Mouse (Mus musculus) inflammation-experienced regulatory T-cells, adult 6 months (primary cell): Measurements from ENCODE around the gene Myt1l. TPM values are rescaled to one million over a fixed set of nuclear protein-coding genes. Genes with fewer than 3 reads are reported as not detected.

Source experiments
- ATAC-seq: one replicate; pipeline ENCODE4 v1.8.0; 2017
- polyA plus RNA-seq, 3 experiments: library from polyadenylated mRNA; unstranded; fragments of 100-300 nt; shearing (Covaris generic); gene quantifications; one replicate each; pipeline ENCODE4 v1.2.1; 2017

The Myt1l gene
- polyA plus RNA-seq, 3 experiments from 2014 or later = 0.42 TPM; not detected in 2

GRCm38 (mm10) chr12:29920298-29920697, 392.1 kb downstream of the Myt1l start:
- ATAC-seq = no peak

DNA sequence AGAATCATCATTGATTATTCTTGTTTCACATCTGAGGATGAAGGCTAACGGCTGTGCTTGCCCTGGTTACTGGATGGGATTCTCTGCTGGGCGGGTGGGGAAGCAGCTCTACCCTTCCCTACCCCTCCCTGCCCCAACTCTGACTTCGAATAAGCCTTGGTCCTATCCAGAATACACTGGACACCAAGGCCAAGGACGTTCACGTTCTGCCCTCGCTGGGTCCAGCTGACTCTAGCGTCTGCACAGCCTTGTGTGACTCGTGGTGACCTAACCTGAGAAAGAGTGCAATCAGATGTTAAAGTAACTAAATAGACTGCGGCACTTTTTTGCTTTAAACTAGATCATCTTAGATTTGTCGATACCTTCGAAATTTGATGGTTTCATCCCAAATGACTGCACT, 393.3 kb downstream of the Myt1l start:
- no peak for ATAC-seq

- no peak for ATAC-seq
Observed at GRCm38 (mm10) chr12:29926896-29927295, 398.7 kb downstream of the Myt1l start.

DNA sequence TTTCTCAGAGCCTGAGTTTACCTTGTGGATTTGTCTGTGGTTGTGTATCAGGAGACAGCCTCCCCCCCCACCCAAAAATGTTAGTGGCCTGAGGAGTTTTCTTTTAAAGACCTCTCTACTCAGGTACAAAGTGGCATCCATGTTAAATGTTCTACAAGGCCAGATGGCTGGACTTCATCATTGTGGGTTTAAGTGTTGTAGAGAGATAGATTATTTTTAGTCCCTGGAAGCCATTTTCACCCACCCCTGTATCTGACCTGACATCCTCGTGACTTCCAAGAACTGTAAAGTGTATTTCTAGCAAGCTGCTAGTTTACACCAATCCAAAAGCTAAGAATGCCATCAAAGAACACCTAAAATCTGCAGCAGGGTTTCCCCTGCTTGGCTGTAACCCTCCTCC, 402.4 kb downstream of the Myt1l start:
- no peak for ATAC-seq

DNA sequence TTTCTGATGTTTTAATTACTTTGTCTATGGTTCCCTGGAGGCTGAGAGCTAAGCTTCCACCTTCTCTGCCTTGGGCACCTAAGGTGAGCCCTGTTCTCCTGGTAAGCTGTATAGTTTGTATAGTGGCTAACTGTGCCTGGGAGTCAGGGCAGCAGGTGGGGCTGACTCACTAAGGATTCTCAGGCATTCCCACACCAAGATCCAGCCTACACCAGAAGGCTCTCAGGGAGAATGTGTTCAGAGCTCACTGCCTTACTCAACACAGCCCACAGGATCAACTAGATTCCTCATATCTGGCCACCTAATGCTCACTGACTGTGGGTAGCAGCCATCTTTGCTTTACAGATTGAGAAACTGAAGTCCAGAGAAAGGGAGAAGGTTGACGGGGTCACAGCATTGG, 404.8 kb downstream of the Myt1l start:
- ATAC-seq = no peak

GRCm38 (mm10) chr12:29933501-29933900, 405.3 kb downstream of the Myt1l start:
- no peak for ATAC-seq

DNA sequence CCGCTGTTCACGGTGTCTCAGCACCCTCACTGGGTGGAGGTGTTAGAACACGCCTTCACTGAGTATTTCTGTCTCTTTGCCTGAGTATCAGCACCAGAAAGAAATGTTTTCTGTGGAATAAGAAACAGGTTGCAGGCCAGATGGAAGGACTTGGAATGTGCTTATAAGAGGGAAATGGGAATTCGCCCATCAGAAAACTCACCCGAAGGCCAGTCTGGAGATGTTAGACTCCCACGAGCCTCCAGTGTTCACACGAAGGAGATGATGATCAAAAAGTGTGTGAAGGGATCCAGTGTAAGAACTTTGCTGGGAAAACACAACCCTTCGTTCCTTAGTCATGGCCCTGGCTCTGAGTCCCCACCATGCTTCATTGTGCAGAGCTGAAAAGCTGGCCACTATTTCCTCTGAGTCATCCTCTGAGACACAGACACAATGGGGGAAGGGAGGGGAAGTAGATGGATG, 406.0 kb downstream of the Myt1l start:
- ATAC-seq = no peak

GRCm38 (mm10) chr12:29937308-29937707, 409.1 kb downstream of the Myt1l start, which contains the start of gene Pxdn:
TSS of gene Pxdn (plus strand) at chr12:29937608.
- ATAC-seq = no peak

- no peak for ATAC-seq
Observed at GRCm38 (mm10) chr12:29937851-29938375, 409.7 kb downstream of the Myt1l start.

DNA sequence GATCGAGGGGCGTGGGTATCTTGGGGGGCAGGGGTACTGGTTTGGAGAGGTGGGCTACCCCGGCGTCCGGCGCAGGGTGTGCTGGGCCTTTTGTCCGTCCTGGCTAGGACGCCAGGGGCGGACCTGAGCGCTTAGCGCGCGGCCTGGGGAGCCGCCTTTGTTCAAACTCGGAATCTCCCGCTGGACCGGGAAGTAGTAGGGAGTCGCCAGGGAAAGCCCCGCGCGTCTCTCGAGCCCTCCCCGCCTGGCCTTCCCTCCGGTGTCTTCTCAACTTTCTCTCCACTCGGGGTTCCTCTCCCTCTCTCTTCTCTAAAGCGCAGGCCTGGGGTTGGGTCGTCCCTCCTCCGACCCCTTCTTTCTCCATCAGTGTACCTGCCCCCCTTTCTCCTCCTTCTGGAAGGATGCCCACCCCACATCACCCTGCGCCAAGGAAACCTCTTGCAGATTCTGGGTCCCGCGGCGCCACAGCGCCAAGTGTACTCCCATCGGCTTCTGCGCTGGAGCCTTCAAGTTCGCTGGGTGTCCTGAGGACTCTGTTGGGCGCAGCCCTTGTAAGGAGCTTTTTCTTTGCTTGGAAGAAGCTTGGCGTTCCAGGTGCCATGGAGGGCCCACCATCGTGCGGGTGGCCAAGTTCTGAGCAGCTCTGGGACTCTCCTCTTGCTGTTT, 410.3 kb downstream of the Myt1l start:
- ATAC-seq = no peak

GRCm38 (mm10) chr12:29939261-29939671, 411.1 kb downstream of the Myt1l start:
- ATAC-seq = no peak

DNA sequence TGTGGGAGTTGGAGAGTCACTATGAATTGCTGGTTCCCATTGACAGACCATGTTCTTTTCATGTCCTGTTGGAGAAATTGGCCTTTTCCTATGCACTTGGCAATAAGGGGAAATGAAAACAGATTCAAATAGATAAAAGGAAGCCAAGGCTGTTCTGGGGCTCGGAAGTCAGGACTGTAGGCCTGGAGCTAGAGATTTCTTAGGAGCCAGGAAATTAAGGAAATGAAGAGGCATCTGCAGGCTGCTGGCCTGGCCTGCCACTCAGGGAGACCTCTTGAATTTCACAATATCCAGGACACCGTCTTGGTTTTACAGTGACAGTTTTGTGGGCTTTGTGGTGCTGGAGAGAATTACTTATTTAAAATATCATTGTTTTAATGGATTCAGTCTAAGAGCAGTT, 414.3 kb downstream of the Myt1l start:
- ATAC-seq = no peak

DNA sequence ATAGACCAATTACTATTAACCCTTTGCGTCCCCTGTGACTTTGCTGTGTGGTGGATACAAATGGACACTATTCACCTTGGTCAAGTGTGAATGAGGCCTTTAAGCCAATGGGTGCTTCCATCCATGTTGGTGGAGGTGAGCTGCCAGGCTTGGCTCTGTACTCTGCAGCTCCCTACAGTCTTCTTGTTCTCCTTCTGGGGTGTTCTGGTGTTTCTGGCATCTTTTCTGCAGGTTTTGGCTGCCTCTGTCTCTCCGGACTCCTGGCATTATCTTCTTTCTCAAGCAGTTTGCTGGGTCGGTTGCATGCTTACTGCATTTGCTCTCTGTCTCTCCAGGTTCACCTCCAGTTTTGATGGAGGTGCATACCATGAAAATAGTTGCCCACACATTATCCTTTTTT, 416.5 kb downstream of the Myt1l start:
- no peak for ATAC-seq

DNA sequence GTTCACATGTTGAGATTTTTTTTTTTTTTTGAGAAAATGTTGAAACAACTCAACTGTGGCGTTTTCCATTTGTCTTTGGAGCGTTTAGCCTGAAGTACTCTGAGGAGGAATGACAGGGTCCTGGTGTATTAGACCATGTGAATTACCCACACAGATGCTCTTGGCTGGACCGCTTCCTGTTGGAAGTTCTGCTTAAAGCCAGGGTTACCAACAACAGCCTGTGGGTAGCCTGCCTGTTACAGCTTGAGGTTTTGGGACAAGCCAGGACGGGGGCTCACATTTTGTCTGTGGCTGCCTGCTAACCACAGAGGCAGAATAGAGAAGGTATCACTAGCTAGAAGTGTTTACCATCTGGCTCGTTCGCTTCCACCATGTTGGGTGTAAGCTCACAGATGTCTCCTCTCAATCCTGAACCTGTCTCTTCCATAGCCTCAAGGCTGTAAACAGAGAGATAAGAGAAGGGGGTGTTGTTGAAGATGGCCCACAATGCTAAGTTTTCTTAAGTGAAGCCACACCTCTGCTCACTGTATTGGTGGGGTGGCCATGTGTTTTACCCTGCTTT, 417.1 kb downstream of the Myt1l start:
- no peak for ATAC-seq

- ATAC-seq = no peak
Observed at GRCm38 (mm10) chr12:29951043-29951442, 422.9 kb downstream of the Myt1l start.

GRCm38 (mm10) chr12:29951485-29951884, 423.3 kb downstream of the Myt1l start:
- ATAC-seq = no peak

DNA sequence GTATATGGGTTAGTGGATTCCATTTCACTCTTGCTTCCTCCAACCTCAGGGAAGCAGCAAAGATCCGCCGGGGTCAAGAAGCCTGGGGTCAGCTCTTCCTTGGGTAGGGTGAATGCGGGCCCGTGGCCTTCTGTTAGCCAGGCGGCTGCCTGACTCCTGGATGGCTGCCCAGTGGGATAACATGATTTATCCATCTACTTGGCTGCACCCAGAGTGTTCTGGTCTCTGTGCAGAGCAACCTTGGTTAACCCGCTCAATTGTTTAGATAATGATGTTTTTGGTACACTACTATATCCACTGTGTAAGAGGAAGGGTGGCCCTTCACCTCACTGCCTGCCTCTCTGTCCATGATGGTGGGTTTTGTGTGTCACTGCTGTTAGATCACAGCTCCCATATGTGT, 423.9 kb downstream of the Myt1l start:
- no peak for ATAC-seq

DNA sequence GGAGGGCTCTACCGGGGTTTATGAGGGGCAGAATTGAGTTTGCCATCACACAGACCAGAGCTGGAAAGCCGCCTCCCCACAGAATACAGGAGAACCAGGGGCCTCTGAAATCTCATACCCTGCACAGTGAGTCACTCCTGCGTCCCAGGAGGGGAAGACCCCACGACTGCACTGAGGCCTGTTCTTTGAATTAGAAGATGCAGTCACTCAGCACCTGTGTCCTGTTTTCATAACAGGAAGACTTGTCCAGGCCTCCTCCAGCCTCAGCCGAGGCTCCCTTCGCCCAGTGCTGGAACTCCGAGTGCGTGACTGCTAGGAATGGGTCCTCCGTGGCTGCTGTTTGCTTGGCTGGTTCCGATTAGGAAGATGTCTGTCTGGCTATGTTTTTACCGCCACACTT, 425.8 kb downstream of the Myt1l start:
- no peak for ATAC-seq

- no peak for ATAC-seq
Observed at GRCm38 (mm10) chr12:29954464-29954863, 426.3 kb downstream of the Myt1l start.

DNA sequence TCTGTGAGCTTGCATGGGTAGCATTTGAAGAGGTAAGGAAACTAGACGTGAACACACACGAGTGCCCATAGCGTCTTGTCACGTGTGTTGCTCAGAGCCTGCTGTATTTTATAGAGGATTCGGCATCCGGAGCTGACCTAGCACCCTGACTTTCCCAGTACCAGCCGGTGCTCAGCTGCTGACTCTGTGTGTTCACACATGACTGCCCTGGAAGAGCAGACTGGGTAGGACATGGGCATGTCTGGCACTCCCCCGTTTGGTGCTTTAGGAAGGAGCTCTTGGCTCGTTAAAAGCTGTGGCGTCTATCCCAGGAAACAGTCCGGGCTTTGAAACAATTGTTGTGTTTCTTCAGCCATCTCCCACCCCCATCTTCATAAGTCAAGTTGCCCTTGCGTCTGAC, 428.8 kb downstream of the Myt1l start:
- no peak for ATAC-seq

- no peak for ATAC-seq
Observed at GRCm38 (mm10) chr12:29958637-29959036, 430.5 kb downstream of the Myt1l start.

- no peak for ATAC-seq
Observed at GRCm38 (mm10) chr12:29961041-29961440, 432.9 kb downstream of the Myt1l start.

DNA sequence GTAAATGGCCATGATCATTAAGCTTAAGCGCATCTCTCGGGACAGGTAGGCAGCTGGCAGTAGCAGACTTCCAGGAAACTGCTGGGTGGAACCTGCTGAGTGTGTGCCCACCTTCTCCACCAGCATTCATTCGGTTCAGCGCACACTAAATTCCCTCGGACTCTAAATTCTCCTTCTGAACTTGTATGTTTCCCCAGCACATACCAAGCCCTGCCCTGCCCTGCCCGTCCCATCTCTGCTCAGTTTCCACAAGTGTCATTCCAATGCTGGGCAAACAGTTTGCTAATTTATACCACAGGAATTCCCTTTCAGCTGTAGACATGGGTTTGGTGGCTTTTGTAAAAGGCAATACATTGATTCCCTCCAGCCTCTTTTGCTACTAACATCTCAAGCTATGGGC, 436.8 kb downstream of the Myt1l start:
- no peak for ATAC-seq

- no peak for ATAC-seq
Observed at GRCm38 (mm10) chr12:29971795-29972464, 443.7 kb downstream of the Myt1l start.
